Mouse (Mus musculus) hindbrain, embryonic 10.5 days (tissue): ENCODE data around the gene Fam222a. TPM values are rescaled to one million over a fixed set of nuclear protein-coding genes. Genes with fewer than 3 reads are reported as not detected.

ENCODE experiments used
- DNase-seq: peaks from one replicate; pipeline ENCODE4 v3.0.0-alpha.2; 2017; ENCODE audit warnings: low spot score
- H3K27ac ChIP-seq: fragments of 300-500 bp; sonication (generic); 2 replicates; pipeline ENCODE4 v1.5.1; 2016; ENCODE audit warnings: mild to moderate bottlenecking, moderate library complexity
- H3K27me3 ChIP-seq: fragments of 300-500 bp; sonication (generic); 2 replicates; pipeline ENCODE4 v1.6.1; 2016; ENCODE audit warnings: mild to moderate bottlenecking; ENCODE audit not compliant: poor library complexity, insufficient read depth, severe bottlenecking
- H3K36me3 ChIP-seq: fragments of 300-500 bp; sonication (generic); 2 replicates; pipeline ENCODE4 v1.6.1; 2016; ENCODE audit warnings: mild to moderate bottlenecking, moderate library complexity
- H3K4me1 ChIP-seq: fragments of 300-500 bp; sonication (generic); replicated peaks from 2 replicates; pipeline ENCODE4 v1.6.1; 2016; ENCODE audit warnings: mild to moderate bottlenecking
- H3K4me3 ChIP-seq: fragments of 300-500 bp; sonication (generic); 2 replicates; pipeline ENCODE4 v1.5.1; 2016; ENCODE audit warnings: mild to moderate bottlenecking, moderate library complexity
- H3K9me3 ChIP-seq: fragments of 300-500 bp; sonication (generic); 2 replicates; pipeline ENCODE4 v1.6.1; 2016; ENCODE audit warnings: mild to moderate bottlenecking, moderate library complexity
- WGBS: fragments of 180-500 bp; shearing (Covaris S2); methylation state at CpG from one replicate; pipeline ENCODE4 v1.1.7; 2016; 5-methylcytosine and 5-hydroxymethylcytosine counted together
- polyA plus RNA-seq: library from polyadenylated mRNA; unstranded; fragments of >200 nt; fragmentation: Nextera tagmentation; extraction: Ambion mirVana; gene quantifications from 2 replicates; pipeline ENCODE4 v1.2.1, GENCODE M21; 2016

The Fam222a gene
- polyA plus RNA-seq, 1 experiment from 2014 or later = 6.5 TPM

DNA sequence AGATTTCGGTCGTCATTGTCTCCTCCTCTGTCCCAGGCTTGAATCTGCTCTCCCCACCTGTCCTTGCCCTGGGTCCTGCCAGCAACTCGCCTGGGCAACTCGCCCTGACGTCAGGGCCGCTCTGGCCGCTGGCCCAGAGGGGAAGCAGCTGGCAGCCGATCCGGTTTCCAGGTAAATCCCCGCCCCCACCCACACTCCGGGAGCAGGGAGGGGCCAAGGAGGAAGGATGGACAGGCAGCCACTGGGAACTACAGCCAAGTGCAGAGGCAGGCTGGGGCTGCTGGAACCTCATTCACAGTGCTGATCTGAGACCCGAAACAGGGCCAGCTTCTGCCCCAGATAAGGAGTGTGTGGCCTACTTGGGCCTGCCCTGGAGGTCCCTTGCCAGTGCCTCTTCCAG, 2.5 kb upstream of the Fam222a start:
- Histone ChIP-seq H3K4me1 (peaks cover 62% of the 10 kb centered on the region), H3K9me3 (peaks cover 10% of the 10 kb centered on the region), H3K27ac (peak overlapping the region; percentile 59), H3K4me3 (no peak overlapping the region), H3K36me3 (no peaks in the 10 kb centered on the region), H3K27me3 (peaks cover 42% of the 10 kb centered on the region)
- 12% methylated on average over 12 of the region's 12 CpGs for WGBS
- DNase-seq = no peak

GRCm38 (mm10) chr5:114565751-114566150, 2.1 kb upstream of the Fam222a start:
- no peak overlapping the region for H3K27ac ChIP-seq
- no peaks in the 10 kb centered on the region for H3K36me3 ChIP-seq
- peaks cover 47% of the 10 kb centered on the region for H3K27me3 ChIP-seq
- H3K4me1 ChIP-seq = peaks cover 62% of the 10 kb centered on the region
- no peak overlapping the region for H3K4me3 ChIP-seq
- H3K9me3 ChIP-seq = peaks cover 10% of the 10 kb centered on the region
- 76% methylated on average over 6 of the region's 6 CpGs for WGBS
- DNase-seq = no peak

DNA sequence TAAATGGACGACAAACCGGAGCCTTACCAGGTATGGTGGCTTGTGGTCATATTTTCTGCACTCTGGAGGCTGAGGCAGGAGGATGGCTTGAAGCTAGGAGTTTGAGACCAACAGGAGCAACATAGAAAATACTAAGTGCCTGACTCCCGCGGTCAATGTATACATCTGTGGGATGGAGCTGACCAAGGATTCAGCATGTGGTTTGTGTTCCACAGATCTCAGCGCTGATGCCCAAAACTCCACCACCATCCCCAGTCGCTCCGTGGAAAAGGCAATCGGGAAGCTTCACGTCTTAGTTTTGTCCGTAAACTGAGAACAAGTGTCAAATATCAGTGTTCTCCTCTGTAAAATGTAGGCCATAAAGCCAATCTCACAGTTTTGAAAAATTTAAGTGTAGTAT, 1.4 kb upstream of the Fam222a start:
- no peaks in the 10 kb centered on the region for H3K36me3 ChIP-seq
- H3K4me1 ChIP-seq = peaks cover 66% of the 10 kb centered on the region
- no peak for DNase-seq
- no peak overlapping the region for H3K27ac ChIP-seq
- peak overlapping the region; percentile 84 for H3K4me3 ChIP-seq
- H3K9me3 ChIP-seq = peaks cover 10% of the 10 kb centered on the region
- peaks cover 53% of the 10 kb centered on the region for H3K27me3 ChIP-seq
- WGBS = 88% methylated on average over 10 of the region's 10 CpGs

DNA sequence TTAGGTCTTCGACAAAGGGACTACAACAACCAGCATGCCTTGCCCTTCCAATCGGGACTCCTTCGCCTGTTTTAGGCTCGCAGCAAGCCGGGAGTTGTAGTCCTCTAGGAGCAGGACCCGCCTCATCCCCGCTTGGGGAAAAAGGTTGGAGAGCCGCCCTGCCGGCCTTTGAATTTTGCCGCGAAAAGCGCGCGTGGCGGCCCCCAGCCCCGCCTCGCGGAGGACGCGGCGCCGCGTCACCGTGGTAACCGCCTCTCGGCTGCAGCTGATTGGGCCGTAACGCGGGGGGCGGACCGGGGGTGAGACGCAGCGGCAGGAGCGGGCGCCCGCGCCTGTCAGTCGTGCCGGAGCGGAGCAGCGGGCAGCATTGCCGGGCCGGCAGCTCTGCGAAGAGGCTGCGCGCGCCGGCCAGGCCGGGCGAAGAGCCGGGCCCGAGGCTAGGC, 720 bp upstream of the Fam222a start:
- peak overlapping the region; percentile 89 for H3K27ac ChIP-seq
- under 1% methylated on average over 52 of the region's 52 CpGs for WGBS
- DNase-seq = peak; percentile 98
- peaks cover 57% of the 10 kb centered on the region for H3K27me3 ChIP-seq
- H3K36me3 ChIP-seq = no peaks in the 10 kb centered on the region
- H3K9me3 ChIP-seq = peaks cover 10% of the 10 kb centered on the region
- H3K4me3 ChIP-seq = peak overlapping the region; percentile 84
- H3K4me1 ChIP-seq = peaks cover 72% of the 10 kb centered on the region

DNA sequence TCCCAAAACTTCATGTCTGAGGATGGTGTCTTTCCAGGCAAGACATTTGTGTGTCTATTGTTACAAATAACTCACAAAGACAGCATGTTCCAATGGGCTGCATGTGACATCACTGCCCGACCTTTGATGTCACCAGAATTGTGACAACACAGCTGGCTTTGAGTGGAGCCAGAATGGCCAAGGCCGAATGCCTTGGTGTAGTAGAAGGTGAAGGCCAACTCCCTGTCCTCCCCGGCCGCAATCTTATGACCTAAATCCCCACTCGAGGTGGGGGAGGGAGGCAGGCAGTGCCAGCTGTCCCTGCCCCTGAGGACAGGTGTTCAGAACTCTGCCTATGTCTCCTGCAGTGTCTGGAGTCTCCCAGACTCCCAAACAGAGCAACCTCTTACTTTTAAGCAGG, 1.0 kb downstream of the Fam222a start:
- H3K9me3 ChIP-seq = peaks cover 3% of the 10 kb centered on the region
- peaks cover 86% of the 10 kb centered on the region for H3K4me1 ChIP-seq
- peaks cover 74% of the 10 kb centered on the region for H3K27me3 ChIP-seq
- peak; percentile 20 for DNase-seq
- H3K4me3 ChIP-seq = peak overlapping the region; percentile 84
- WGBS = 30% methylated on average over 5 of the region's 5 CpGs
- no peaks in the 10 kb centered on the region for H3K36me3 ChIP-seq
- H3K27ac ChIP-seq = peak overlapping the region; percentile 89

- H3K9me3 ChIP-seq = no peaks in the 10 kb centered on the region
- peaks cover 94% of the 10 kb centered on the region for H3K4me1 ChIP-seq
- peak overlapping the region; percentile 84 for H3K4me3 ChIP-seq
- peak overlapping the region; percentile 89 for H3K27ac ChIP-seq
- 32% methylated on average over 15 of the region's 16 CpGs for WGBS
- no peaks in the 10 kb centered on the region for H3K36me3 ChIP-seq
- peaks cover 70% of the 10 kb centered on the region for H3K27me3 ChIP-seq
- DNase-seq = no peak
Measured at GRCm38 (mm10) chr5:114569918-114570670, 2.3 kb downstream of the Fam222a start.

DNA sequence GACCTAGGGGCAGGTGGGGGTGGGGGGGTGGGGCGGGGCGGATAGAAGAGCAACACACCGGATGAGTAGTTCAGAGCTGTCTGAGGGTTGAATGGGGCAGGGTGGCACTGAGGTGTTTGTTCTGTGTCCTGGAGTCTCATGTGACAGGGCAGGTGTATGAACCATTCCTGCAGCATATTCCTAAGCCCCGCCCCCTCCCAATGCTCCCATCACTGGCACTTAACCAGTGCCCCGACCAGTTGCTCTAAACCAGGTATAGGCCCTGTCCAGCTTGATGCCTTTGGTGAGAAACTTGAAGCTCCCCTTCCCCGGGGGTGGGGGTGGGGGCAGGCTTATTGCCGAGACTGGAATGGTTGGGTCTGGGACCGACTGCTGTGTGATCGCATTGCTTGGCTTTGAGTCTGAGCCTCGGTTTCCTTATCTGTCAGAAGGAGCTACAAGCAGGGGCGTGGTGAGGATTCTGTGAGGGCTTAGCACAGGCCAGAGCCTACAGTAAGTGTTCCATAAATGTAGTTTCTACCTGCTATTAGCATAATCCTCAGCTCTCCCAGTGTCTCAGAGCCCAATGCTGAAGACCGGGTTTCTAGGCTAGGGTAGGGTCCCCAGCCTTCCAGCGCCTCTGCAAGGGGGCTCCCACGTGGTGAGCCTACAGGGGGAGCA, 3.1 kb downstream of the Fam222a start:
- H3K4me3 ChIP-seq = peak overlapping the region; percentile 84
- no peaks in the 10 kb centered on the region for H3K36me3 ChIP-seq
- H3K27me3 ChIP-seq = peaks cover 70% of the 10 kb centered on the region
- no peaks in the 10 kb centered on the region for H3K9me3 ChIP-seq
- peaks cover 94% of the 10 kb centered on the region for H3K4me1 ChIP-seq
- WGBS = 5% methylated on average over 14 of the region's 14 CpGs
- H3K27ac ChIP-seq = peak overlapping the region; percentile 82
- DNase-seq = no peak

DNA sequence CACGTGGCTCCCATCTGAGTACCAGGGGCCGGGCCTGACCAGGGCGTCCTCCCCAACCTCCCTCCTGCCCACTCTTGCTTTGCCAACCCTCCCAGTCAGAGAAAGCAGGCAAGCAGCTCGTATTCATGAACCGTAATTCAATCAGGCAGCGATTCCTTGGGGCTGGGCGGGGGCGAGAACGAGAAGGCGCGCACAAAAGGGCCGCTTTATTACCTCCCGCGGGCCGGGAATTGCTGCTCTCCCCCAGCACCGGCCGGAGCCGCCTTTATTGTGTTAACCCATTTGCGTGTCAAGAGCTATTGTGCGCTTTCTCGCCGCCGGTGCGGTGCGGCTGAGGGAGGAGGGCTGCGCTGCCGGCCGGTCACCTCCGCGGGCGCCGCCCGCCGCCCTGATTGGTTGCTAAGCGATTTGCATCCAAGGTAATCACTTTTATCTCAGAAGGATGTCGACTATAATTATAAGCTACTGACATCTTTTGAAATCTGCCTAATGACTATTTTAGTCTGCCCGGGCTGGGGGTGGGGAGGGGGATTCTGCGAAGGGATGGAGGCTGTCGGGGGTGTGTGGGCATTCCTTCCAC, 3.7 kb downstream of the Fam222a start:
- DNase-seq = peak; percentile 87
- no peaks in the 10 kb centered on the region for H3K9me3 ChIP-seq
- H3K27me3 ChIP-seq = peaks cover 65% of the 10 kb centered on the region
- H3K4me1 ChIP-seq = peaks cover 99% of the 10 kb centered on the region
- peak overlapping the region; percentile 82 for H3K27ac ChIP-seq
- H3K4me3 ChIP-seq = peak overlapping the region; percentile 84
- WGBS = under 1% methylated on average over 39 of the region's 39 CpGs
- H3K36me3 ChIP-seq = no peaks in the 10 kb centered on the region; the same call in 1 of the 2 replicates

DNA sequence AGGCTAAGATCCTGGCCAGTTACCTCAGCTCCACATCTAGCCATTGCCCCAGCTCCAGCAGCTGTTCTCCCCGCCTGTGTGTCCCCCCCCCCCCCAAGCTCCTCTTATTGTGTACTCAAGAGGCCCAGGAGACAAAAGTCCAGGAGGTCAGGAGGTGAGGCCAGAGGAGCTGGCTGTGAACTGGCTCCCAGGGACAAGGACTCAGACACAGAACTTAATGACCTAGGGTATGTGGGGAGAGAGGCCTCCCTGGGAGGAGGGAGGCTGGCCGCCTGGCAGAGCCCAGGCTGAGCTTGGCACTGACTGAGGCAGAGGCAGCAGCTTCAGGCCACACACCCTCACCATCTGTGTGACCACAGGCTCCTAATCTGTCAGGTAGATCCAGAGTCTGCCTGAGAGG, 5.2 kb downstream of the Fam222a start:
- Histone ChIP-seq H3K9me3 (no peaks in the 10 kb centered on the region), H3K36me3 (peaks cover 5% of the 10 kb centered on the region; the same call in 1 of the 2 replicates), H3K4me1 (peaks cover 99% of the 10 kb centered on the region), H3K4me3 (peak overlapping the region; percentile 84), H3K27ac (peak overlapping the region; percentile 82), H3K27me3 (peaks cover 64% of the 10 kb centered on the region)
- DNase-seq = peak; percentile 56
- WGBS = 9% methylated on average over 2 of the region's 2 CpGs

DNA sequence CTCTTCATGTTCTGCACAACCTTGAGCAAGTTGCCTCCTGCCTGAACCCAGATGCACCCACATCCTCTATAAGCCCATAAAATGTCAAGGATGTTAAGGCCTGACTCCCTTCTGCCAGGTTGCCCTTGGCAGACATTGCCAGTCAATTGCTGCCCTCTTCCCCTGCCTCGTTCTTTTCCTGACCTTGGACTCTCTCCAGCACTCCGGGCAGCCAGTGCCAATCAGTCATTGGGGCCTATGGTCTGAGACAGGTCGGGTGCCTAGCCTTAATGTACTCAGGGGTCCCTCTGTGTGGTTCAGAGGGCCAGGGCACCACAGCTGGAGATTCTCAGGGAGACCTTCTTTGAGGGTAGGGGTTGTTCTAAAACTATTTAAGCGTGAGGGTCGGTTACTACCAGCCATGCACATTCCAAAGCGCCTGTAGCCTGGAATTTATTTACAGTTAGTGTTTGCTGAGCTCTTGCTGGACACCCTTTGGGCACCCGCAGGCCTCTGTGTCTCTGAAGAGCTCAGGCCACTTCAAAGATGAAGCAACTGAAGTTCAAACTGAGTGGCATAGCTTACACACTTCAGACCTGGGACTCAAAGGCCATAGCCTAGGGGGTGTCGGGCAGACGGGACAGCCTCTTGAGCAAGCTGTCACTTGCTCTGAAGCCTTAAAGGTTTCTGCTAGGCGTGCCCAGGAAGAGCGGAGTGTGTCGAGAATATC, 6.3 kb downstream of the Fam222a start:
- WGBS = 71% methylated on average over 12 of the region's 12 CpGs
- DNase-seq = no peak
- H3K4me1 ChIP-seq = peaks cover 97% of the 10 kb centered on the region
- H3K27me3 ChIP-seq = peaks cover 61% of the 10 kb centered on the region
- H3K27ac ChIP-seq = peak overlapping the region; percentile 71; the same call in 1 of the 2 replicates
- no peaks in the 10 kb centered on the region for H3K9me3 ChIP-seq
- H3K4me3 ChIP-seq = 0 out of 2 replicates have a peak overlapping the region, but pooled peaks have one; percentile 24
- peaks cover 5% of the 10 kb centered on the region; the same call in 1 of the 2 replicates for H3K36me3 ChIP-seq

DNA sequence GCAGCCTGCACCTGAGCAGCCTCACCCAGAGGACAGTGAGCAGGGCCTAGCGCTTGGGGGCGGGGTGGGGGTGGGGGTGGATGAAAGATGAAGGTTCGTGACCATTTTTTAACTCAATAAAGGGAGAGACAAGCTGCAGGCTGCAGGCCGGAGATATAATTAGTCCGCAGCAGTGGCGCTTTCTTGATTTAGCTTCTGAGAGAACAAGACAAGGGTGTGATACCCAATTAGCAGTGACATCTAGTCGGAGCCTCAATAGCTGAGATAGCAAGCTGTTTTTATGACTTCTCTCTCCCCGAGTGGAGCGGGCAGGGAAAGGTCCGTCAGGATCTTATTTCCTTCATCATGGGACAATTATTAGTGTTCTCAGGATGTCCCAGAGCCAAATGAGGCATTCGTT, 7.2 kb downstream of the Fam222a start:
- peaks cover 12% of the 10 kb centered on the region for H3K36me3 ChIP-seq
- peak overlapping the region; percentile 24; the same call in 1 of the 2 replicates for H3K4me3 ChIP-seq
- peaks cover 51% of the 10 kb centered on the region for H3K27me3 ChIP-seq
- WGBS = 60% methylated on average over 11 of the region's 11 CpGs
- DNase-seq = no peak
- peaks cover 97% of the 10 kb centered on the region for H3K4me1 ChIP-seq
- H3K27ac ChIP-seq = peak overlapping the region; percentile 71
- no peaks in the 10 kb centered on the region for H3K9me3 ChIP-seq

DNA sequence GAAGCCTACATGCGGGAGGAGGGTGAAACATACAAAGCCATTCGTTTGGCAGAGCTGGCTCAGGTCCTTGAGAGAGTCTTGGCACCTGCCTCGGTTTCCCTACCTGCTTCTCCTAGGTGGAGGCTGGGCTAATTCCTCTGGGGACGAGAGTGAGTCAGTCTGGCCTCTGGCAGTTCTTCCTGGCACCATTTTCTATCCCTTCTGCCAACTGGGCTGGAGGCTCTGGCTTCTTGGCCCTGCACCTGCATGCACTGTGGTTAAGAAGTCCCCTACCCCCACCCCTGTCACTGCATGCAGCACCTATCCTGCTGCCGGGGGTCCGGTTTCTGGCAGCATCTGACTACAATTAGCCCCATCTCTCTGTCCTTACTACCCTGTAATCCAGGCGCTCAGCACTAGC, 7.7 kb downstream of the Fam222a start:
- no peaks in the 10 kb centered on the region for H3K9me3 ChIP-seq
- H3K27ac ChIP-seq = peak overlapping the region; percentile 71
- H3K27me3 ChIP-seq = peaks cover 47% of the 10 kb centered on the region
- H3K36me3 ChIP-seq = peaks cover 16% of the 10 kb centered on the region
- H3K4me3 ChIP-seq = no peak overlapping the region
- H3K4me1 ChIP-seq = peaks cover 96% of the 10 kb centered on the region
- WGBS = 82% methylated on average over 7 of the region's 7 CpGs
- no peak for DNase-seq
